Mouse (Mus musculus) erythroblast, embryonic 14.5 days (primary cell): ENCODE measurements around the gene Wdr45. TPM values are rescaled to one million over a fixed set of nuclear protein-coding genes. Genes with fewer than 3 reads are reported as not detected.

Experiments
- H3K27me3 ChIP-seq: 2 replicates; pipeline ENCODE4 v1.6.1; 2012; ENCODE audit warnings: inconsistent platforms; ENCODE audit not compliant: control insufficient read depth
- H3K36me3 ChIP-seq: 2 replicates; pipeline ENCODE4 v1.6.1; 2012; ENCODE audit warnings: mild to moderate bottlenecking, inconsistent platforms; ENCODE audit not compliant: control insufficient read depth
- H3K4me1 ChIP-seq: 2 replicates; pipeline ENCODE4 v1.6.1; 2012; ENCODE audit warnings: inconsistent platforms; ENCODE audit not compliant: control insufficient read depth
- H3K4me3 ChIP-seq: replicated peaks from 2 replicates; pipeline ENCODE3; 2012; ENCODE audit warnings: moderate library complexity, mild to moderate bottlenecking, inconsistent platforms
- H3K9me3 ChIP-seq: 2 replicates; pipeline ENCODE4 v1.6.1; 2012; ENCODE audit warnings: low read length, inconsistent platforms, mixed read lengths; ENCODE audit not compliant: control insufficient read depth
- GATA1 ChIP-seq: IDR thresholded peaks from 2 replicates; pipeline ENCODE4 v1.6.1; 2012; ENCODE audit warnings: low read length, inconsistent platforms, mixed read lengths
- TAL1 ChIP-seq: IDR thresholded peaks from 3 replicates; pipeline ENCODE4 v1.6.1; 2012; ENCODE audit warnings: low read length, inconsistent platforms, mixed read lengths
- polyA plus RNA-seq: library from polyadenylated mRNA; stranded (reverse); fragments of >175 nt; gene quantifications from 2 replicates; pipeline ENCODE4 v1.2.3, GENCODE M21; 2012

The Wdr45 gene
- polyA plus RNA-seq, 1 experiment, result 5.1 TPM

GRCm38 (mm10) chrX:7775501-7776205 lies 61.5 kb downstream of the Wdr45 start:
- peaks cover 44% of the 10 kb centered on the region for H3K36me3 ChIP-seq
- no peaks in the 10 kb centered on the region for H3K27me3 ChIP-seq
- H3K4me1 ChIP-seq, result peaks cover 44% of the 10 kb centered on the region
- TF ChIP-seq GATA1, result no peak
- no peak for TF ChIP-seq TAL1
- no peak overlapping the region for H3K4me3 ChIP-seq
- 0 out of 2 replicates have a peak, but pooled peaks cover 3% of the 10 kb centered on the region for H3K9me3 ChIP-seq

- no peaks in the 10 kb centered on the region for H3K27me3 ChIP-seq
- TF ChIP-seq GATA1 (no peak), TAL1 (no peak)
- peaks cover 35% of the 10 kb centered on the region for H3K36me3 ChIP-seq
- peaks cover 51% of the 10 kb centered on the region for H3K4me1 ChIP-seq
- H3K9me3 ChIP-seq, result 0 out of 2 replicates have a peak, but pooled peaks cover 3% of the 10 kb centered on the region
- no peak overlapping the region for H3K4me3 ChIP-seq
Observed at GRCm38 (mm10) chrX:7776329-7777082, 62.4 kb downstream of the Wdr45 start.

Other genes with a start within 250 kb of the Wdr45 start
- gene Foxp3, start 140.7 kb upstream of the Wdr45 start, polyA plus RNA-seq, result 0.07 TPM in 1 of 2 replicates, not detected in the other
- gene Ppp1r3f, start 140.1 kb upstream of the Wdr45 start, polyA plus RNA-seq, result 0.05 and 0.10 TPM in 2 replicates
- 2.8 and 3.4 TPM in 2 replicates for gene Ccdc22, start 108.8 kb upstream of the Wdr45 start, polyA plus RNA-seq
- gene Cacna1f, start 107.2 kb upstream of the Wdr45 start, polyA plus RNA-seq, result 0.01 TPM in 1 of 2 replicates, not detected in the other
- 0.04 and 0.08 TPM in 2 replicates for gene Syp, start 75.9 kb upstream of the Wdr45 start, polyA plus RNA-seq
- 0.03 TPM in 2 replicates for gene Prickle3, start 57.1 kb upstream of the Wdr45 start, polyA plus RNA-seq
- 0.28 and 1.5 TPM in 2 replicates for gene Plp2, start 42.9 kb upstream of the Wdr45 start, polyA plus RNA-seq
- not detected in 2 replicates for gene Magix, start 33.1 kb upstream of the Wdr45 start, polyA plus RNA-seq
- 0.19 and 0.22 TPM in 2 replicates for gene Gpkow, start 17.2 kb upstream of the Wdr45 start, polyA plus RNA-seq
- 0.46 and 0.51 TPM in 2 replicates for gene Gm45208, start 7.9 kb downstream of the Wdr45 start, polyA plus RNA-seq
- gene Praf2, start 14.1 kb downstream of the Wdr45 start, polyA plus RNA-seq, result 0.30 and 0.59 TPM in 2 replicates
- gene Ccdc120, start 36.6 kb downstream of the Wdr45 start, polyA plus RNA-seq, result 0.02 and 0.11 TPM in 2 replicates
- gene Tfe3, start 48.2 kb downstream of the Wdr45 start, polyA plus RNA-seq, result 1.7 and 1.8 TPM in 2 replicates
- 3.5 and 4.8 TPM in 2 replicates for gene Gripap1, start 75.4 kb downstream of the Wdr45 start, polyA plus RNA-seq
- gene Kcnd1, start 108.0 kb downstream of the Wdr45 start, polyA plus RNA-seq, result 0.03 TPM in 2 replicates
- 36.0 and 44.0 TPM in 2 replicates for gene Otud5, start 127.0 kb downstream of the Wdr45 start, polyA plus RNA-seq
- 0.60 and 0.94 TPM in 2 replicates for gene Pim2, start 163.9 kb downstream of the Wdr45 start, polyA plus RNA-seq
- 4.4 and 4.8 TPM in 2 replicates for gene Slc35a2, start 169.7 kb downstream of the Wdr45 start, polyA plus RNA-seq
- 14.0 and 16.6 TPM in 2 replicates for gene Pqbp1, start 184.9 kb downstream of the Wdr45 start, polyA plus RNA-seq
- gene Timm17b, start 185.0 kb downstream of the Wdr45 start, polyA plus RNA-seq, result 22.8 and 32.9 TPM in 2 replicates
- not detected in 2 replicates for gene Gm10491, start 193.5 kb downstream of the Wdr45 start, polyA plus RNA-seq
- not detected in 2 replicates for gene Gm10490, start 195.2 kb downstream of the Wdr45 start, polyA plus RNA-seq
- gene Pcsk1n, start 205.5 kb downstream of the Wdr45 start, polyA plus RNA-seq, result 0.02 TPM in 1 of 2 replicates, not detected in the other
- gene Eras, start 214.3 kb downstream of the Wdr45 start, polyA plus RNA-seq, result 0.06 TPM in 1 of 2 replicates, not detected in the other
- 0.57 and 0.97 TPM in 2 replicates for gene Hdac6, start 233.6 kb downstream of the Wdr45 start, polyA plus RNA-seq